Mouse (Mus musculus): ENCODE data around the gene Vmn1r138. TPM values are rescaled to one million over a fixed set of nuclear protein-coding genes. Genes with fewer than 3 reads are reported as not detected.
"Not testable (repeated sequence)": the region's sequence is repeated elsewhere in the genome, so short reads cannot be mapped to it uniquely, and the experiment has no call there.

The Vmn1r138 gene
- not detected for total RNA-seq (2021)
- long read RNA-seq, experiment 1: 0 reads
- long read RNA-seq, experiment 2: 0 reads

DNA sequence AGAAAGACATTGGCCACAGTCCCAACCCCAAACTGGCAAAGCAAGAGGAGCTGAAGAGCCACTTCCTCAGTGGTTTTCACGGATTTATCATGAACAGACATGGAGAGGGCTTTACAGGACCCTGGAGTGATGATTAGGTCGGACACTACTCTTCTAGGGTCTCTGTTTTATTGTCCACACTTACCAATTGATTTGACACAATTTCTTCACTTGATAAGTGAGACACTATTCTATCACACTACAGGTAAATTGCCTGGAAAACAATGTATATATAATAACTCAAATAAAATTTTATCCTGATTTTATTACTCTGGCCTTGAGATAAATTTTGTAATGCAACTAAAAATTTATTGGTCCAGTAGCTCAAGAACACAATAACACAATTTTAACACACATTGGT lies at the start of gene Vmn1r138:
Vmn1r138 (minus strand) TSS at position 101 of the 400 bp plus-strand sequence.
- not testable (repeated sequence) for DNase-seq

- DNase-seq: not testable (repeated sequence)
Observed at GRCm38 (mm10) chr7:22068757-22069156, 40.1 kb upstream of the Vmn1r138 start, which contains the start of gene Vmn1r139. Vmn1r139 (plus strand) TSS chr7:22069057.

- DNase-seq: not testable (repeated sequence)
Observed at GRCm38 (mm10) chr7:22056205-22056604, 27.5 kb upstream of the Vmn1r138 start, which contains the start of gene Gm6176. Gm6176 (minus strand) TSS chr7:22056305.

GRCm38 (mm10) chr7:21994287-21994686 lies 34.4 kb downstream of the Vmn1r138 start, which contains the start of gene Vmn1r137:
Vmn1r137 (plus strand) TSS chr7:21994587.
- DNase-seq: not testable (repeated sequence)

Other genes with a start within 250 kb of the Vmn1r138 start
- gene Gm4177, start 232.2 kb downstream of the Vmn1r138 start, total RNA-seq (2021): not detected
- not detected for gene Vmn1r135, start 196.5 kb downstream of the Vmn1r138 start, total RNA-seq (2021)
- gene Gm5725, start 184.6 kb downstream of the Vmn1r138 start, total RNA-seq (2021): not detected
- not detected for gene Gm5891, start 107.6 kb downstream of the Vmn1r138 start, total RNA-seq (2021)
- gene Vmn1r137, start 34.3 kb downstream of the Vmn1r138 start, total RNA-seq (2021): not detected
- gene Gm6176, start 27.4 kb upstream of the Vmn1r138 start, total RNA-seq (2021): not detected
- not detected for gene Vmn1r139, start 40.2 kb upstream of the Vmn1r138 start, total RNA-seq (2021)
- gene Gm16451, start 89.3 kb upstream of the Vmn1r138 start, total RNA-seq (2021): not detected
- gene Gm10666, start 105.8 kb upstream of the Vmn1r138 start, total RNA-seq (2021): not detected
- gene Vmn1r142, start 135.1 kb upstream of the Vmn1r138 start, total RNA-seq (2021): not detected
- gene Vmn1r143, start 160.5 kb upstream of the Vmn1r138 start, total RNA-seq (2021): not detected
- gene Gm8653, start 172.4 kb upstream of the Vmn1r138 start, total RNA-seq (2021): not detected
- not detected for gene Gm8453, start 200.6 kb upstream of the Vmn1r138 start, total RNA-seq (2021)

Data from gastrocnemius, postnatal 10 days (tissue).